In the genomic region with DNA sequence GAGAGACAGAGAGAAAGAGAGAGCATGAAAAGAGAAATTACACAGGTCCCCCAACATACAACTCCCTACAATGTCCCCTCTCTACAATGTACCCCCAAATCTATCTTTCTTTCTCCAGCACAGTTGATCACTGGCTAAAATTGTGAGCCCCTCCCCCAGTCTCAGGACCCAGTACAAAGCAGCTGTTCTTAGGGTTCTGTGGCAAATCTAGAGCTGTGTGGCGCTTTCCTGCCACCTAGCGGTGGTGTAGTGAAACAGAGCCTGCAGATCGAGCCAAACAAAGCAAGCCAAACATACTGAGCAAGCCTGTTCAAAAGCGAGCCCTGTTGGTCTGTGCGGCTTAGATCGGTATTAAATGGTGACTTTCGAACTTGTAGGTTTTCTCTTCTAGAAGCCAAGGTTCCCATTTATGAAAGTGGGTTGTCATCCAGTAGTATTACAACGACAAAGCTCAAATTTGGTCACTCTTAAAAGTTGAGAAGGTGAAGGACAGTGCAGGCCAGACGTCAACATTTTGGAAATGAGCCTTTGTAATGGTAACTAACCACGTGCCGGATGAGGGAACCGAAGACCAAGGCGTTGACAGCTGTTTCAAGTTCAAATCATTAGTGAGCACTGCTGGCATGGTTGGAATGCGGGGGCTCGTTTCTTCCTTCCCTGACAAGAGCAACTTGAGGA, we compare ENCODE assay signal across 9 mouse cellular contexts. TPM values are rescaled to one million over a fixed set of nuclear protein-coding genes. Genes with fewer than 3 reads are reported as not detected.
DNase-seq lines count a peak whose midpoint lies in the region; ATAC-seq and TF ChIP-seq lines count a peak whose summit lies in the region.
"Had no signal": no experiment of that assay in that cellular context is flagged by ENCODE, and none has a peak within 500 bp of the region (broad histone marks: within the 10 kb centered on the region; RNA-seq: fewer than 3 reads in every experiment).

No protein-coding gene starts in this region.

- H3K27me3 ChIP-seq in embryonic facial prominence, embryonic 12.5 days = no peaks in the 10 kb centered on the region
- H3K27me3 ChIP-seq in kidney, embryonic 15.5 days = no peaks in the 10 kb centered on the region
- H3K27me3 ChIP-seq in limb, embryonic 14.5 days (ENCODE audit: control insufficient read depth, insufficient read depth, low read length) = no peaks in the 10 kb centered on the region
- no peaks in the 10 kb centered on the region for H3K27me3 ChIP-seq in stomach, embryonic 16.5 days (ENCODE audit: control insufficient read depth, insufficient read depth, low read length)
- H3K27me3 ChIP-seq: liver, embryonic 15.5 days had no signal

- no peak for TF ChIP-seq POLR2A in limb, embryonic 14.5 days (IDR thresholded peaks at IDR 0.05; ENCODE audit: borderline replicate concordance, extremely low read depth, insufficient read depth, insufficient read length)

- H3K36me3 ChIP-seq in embryonic facial prominence, embryonic 12.5 days = no peaks in the 10 kb centered on the region
- no peaks in the 10 kb centered on the region for H3K36me3 ChIP-seq in kidney, embryonic 15.5 days
- H3K36me3 ChIP-seq in limb, embryonic 14.5 days (ENCODE audit: control insufficient read depth, insufficient read depth, low read length) = no peaks in the 10 kb centered on the region
- no peaks in the 10 kb centered on the region for H3K36me3 ChIP-seq in stomach, embryonic 16.5 days (ENCODE audit: control insufficient read depth, insufficient read depth, low read length)
- H3K36me3 ChIP-seq: liver, embryonic 15.5 days had no signal

- no peak overlapping the region for H3K27ac ChIP-seq in embryonic facial prominence, embryonic 12.5 days
- H3K27ac ChIP-seq in kidney, embryonic 15.5 days = no peak overlapping the region
- no peak overlapping the region for H3K27ac ChIP-seq in limb, embryonic 14.5 days (replicated peaks; ENCODE audit: low read depth, low read length)
- no peak overlapping the region for H3K27ac ChIP-seq in stomach, embryonic 16.5 days (ENCODE audit: low read length)
- H3K27ac ChIP-seq: liver, embryonic 15.5 days had no signal

- H3K4me1 ChIP-seq in embryonic facial prominence, embryonic 12.5 days = no peaks in the 10 kb centered on the region
- H3K4me1 ChIP-seq in kidney, embryonic 15.5 days = peaks cover 7% of the 10 kb centered on the region
- H3K4me1 ChIP-seq in limb, embryonic 14.5 days (ENCODE audit: control insufficient read depth, insufficient read depth, low read length) = 0 out of 2 replicates have a peak, but pooled peaks cover 7% of the 10 kb centered on the region
- H3K4me1 ChIP-seq in stomach, embryonic 16.5 days (ENCODE audit: control insufficient read depth, insufficient read depth, low read length) = no peaks in the 10 kb centered on the region; the same call in 1 of the 2 replicates
- H3K4me1 ChIP-seq: liver, embryonic 15.5 days had no signal

- no peak overlapping the region for H3K4me2 ChIP-seq in embryonic facial prominence, embryonic 12.5 days (replicated peaks)
- H3K4me2 ChIP-seq in kidney, embryonic 15.5 days = no peak overlapping the region
- H3K4me2 ChIP-seq in limb, embryonic 14.5 days (replicated peaks; ENCODE audit: low read depth, low read length, severe bottlenecking) = no peak overlapping the region
- H3K4me2 ChIP-seq in stomach, embryonic 16.5 days (ENCODE audit: low read depth, low read length) = no peak overlapping the region
- H3K4me2 ChIP-seq: liver, embryonic 15.5 days had no signal

- no peak overlapping the region for H3K4me3 ChIP-seq in embryonic facial prominence, embryonic 12.5 days
- H3K4me3 ChIP-seq in kidney, embryonic 15.5 days (replicated peaks) = no peak overlapping the region
- no peak overlapping the region for H3K4me3 ChIP-seq in limb, embryonic 14.5 days (replicated peaks; ENCODE audit: low read length)
- no peak overlapping the region for H3K4me3 ChIP-seq in stomach, embryonic 16.5 days (replicated peaks; ENCODE audit: low read length)
- H3K4me3 ChIP-seq: liver, embryonic 15.5 days had no signal

- no peak overlapping the region for H3K9ac ChIP-seq in embryonic facial prominence, embryonic 12.5 days
- H3K9ac ChIP-seq in kidney, embryonic 15.5 days = no peak overlapping the region
- H3K9ac ChIP-seq in limb, embryonic 14.5 days (ENCODE audit: low read depth, low read length, severe bottlenecking) = no peak overlapping the region
- 0 out of 2 replicates have a peak overlapping the region, but pooled peaks have one; percentile 26 for H3K9ac ChIP-seq in stomach, embryonic 16.5 days (ENCODE audit: low read length)
- H3K9ac ChIP-seq: liver, embryonic 15.5 days had no signal

- WGBS in embryonic facial prominence, embryonic 12.5 days = 24% methylated on average over 15 of the region's 15 CpGs
- 27% methylated on average over 15 of the region's 15 CpGs for WGBS in kidney, embryonic 15.5 days
- 25% methylated on average over 15 of the region's 15 CpGs for WGBS in limb, embryonic 14.5 days
- 24% methylated on average over 15 of the region's 15 CpGs for WGBS in stomach, embryonic 16.5 days

- DNase-seq in CD4-positive helper T cell, adult 2 months (ENCODE audit: low read depth, low spot score) = peak; percentile 73
- peak; percentile 75 for DNase-seq in adrenal gland, postnatal 25 days
- peak; percentile 52 to 74 for DNase-seq in heart, adult 9 months (ENCODE audit: low spot score in 2 of 2)
- DNase-seq in limb, embryonic 14.5 days (ENCODE audit: low spot score) = peak; percentile 93
- peak; percentile 36 to 71 for DNase-seq in natural killer cell, adult 2 months (ENCODE audit: low spot score in 2 of 2)

- ATAC-seq in embryonic facial prominence, embryonic 12.5 days (ENCODE audit: insufficient number of reproducible peaks, insufficient read depth, low FRiP score, low TSS enrichment) = peak; percentile 81; the same call in 1 of the 2 replicates
- peak; percentile 43; the same call in 1 of the 2 replicates for ATAC-seq in kidney, embryonic 15.5 days (replicated peaks; ENCODE audit: low FRiP score)
- peak; percentile 86 for ATAC-seq in limb, embryonic 14.5 days (ENCODE audit: low FRiP score, low read depth)
- peak; percentile 66 for ATAC-seq in stomach, embryonic 16.5 days (ENCODE audit: insufficient read depth, low FRiP score)

- peaks cover 6% of the 10 kb centered on the region; the same call in 1 of the 2 replicates for H3K9me3 ChIP-seq in embryonic facial prominence, embryonic 12.5 days
- H3K9me3 ChIP-seq in kidney, embryonic 15.5 days (replicated peaks) = 0 out of 2 replicates have a peak, but pooled peaks cover 6% of the 10 kb centered on the region
- no peaks in the 10 kb centered on the region for H3K9me3 ChIP-seq in limb, embryonic 14.5 days (ENCODE audit: control insufficient read depth, low read length)
- H3K9me3 ChIP-seq in stomach, embryonic 16.5 days (replicated peaks; ENCODE audit: control insufficient read depth, low read length) = no peaks in the 10 kb centered on the region
- H3K9me3 ChIP-seq: liver, embryonic 15.5 days had no signal

RNA-seq across cellular contexts. Expression of gene Cd83, which starts 44.8 kb away (rescaled TPM):
- total RNA-seq in adrenal gland, postnatal 25 days (2021) = 1.9 and 2.9 TPM in 2 replicates
- 7.2 and 9.5 TPM in 2 replicates for polyA plus RNA-seq in embryonic facial prominence, embryonic 12.5 days (2016; fragmentation: Nextera tagmentation; extraction: Ambion mirVana)
- polyA plus RNA-seq in kidney, embryonic 15.5 days (2015; fragmentation: Nextera tagmentation; extraction: Ambion mirVana) = 29.4 and 32.4 TPM in 2 replicates
- 12.1 and 14.2 TPM in 2 replicates for polyA plus RNA-seq in limb, embryonic 14.5 days (2012; rRNA removed)
- 22.6 and 31.7 TPM in 2 replicates for polyA plus RNA-seq in limb, embryonic 14.5 days (2014; fragmentation: Nextera tagmentation; extraction: Ambion mirVana)
- 9.7 and 10.6 TPM in 2 replicates for polyA plus RNA-seq in stomach, embryonic 16.5 days (2015; fragmentation: Nextera tagmentation; extraction: Ambion mirVana)
